Mouse (Mus musculus) heart, postnatal 0 days (tissue): Measurements from ENCODE around the gene Ddx31.

Experiments
- CTCF ChIP-seq: IDR thresholded peaks from 2 replicates; pipeline ENCODE4 v1.5.1; 2016; ENCODE audit warnings: antibody characterized with exemption, control low read depth, low read depth
- EP300 ChIP-seq: IDR thresholded peaks from 2 replicates; pipeline ENCODE4 v1.6.1; 2016; ENCODE audit warnings: antibody characterized with exemption, low read depth

GRCm38 (mm10) chr2:28909186-28909817 is 69.1 kb downstream of the Ddx31 start:
- no peak for TF ChIP-seq CTCF
- TF ChIP-seq EP300, result no peak
